Mouse (Mus musculus): ENCODE results near the gene Cyp2t4.

Cyp2t4 gene

DNA sequence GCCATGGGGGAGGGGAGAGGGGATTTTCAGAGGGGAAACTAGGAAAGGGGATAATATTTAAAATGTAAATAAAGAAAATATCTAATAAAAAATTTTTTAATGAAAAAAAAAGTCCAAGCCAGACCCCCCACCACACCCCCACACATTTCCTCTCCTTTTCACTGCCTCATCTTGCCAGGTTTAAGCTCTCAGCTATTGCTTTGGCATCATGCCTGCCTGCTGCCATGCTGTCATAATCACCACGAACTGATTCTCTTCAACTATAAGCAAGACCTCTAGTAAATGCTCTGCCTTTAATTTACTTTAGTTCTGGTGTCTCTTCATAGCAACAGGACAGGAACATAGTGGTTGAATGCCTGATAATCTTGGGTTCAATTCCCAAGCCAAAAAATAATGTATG is 29.0 kb downstream of the Cyp2t4 start:
- DNase-seq (ENCODE audit: low read depth, low spot score) = no peak

GRCm38 (mm10) chr7:27184964-27185363 is 31.4 kb downstream of the Cyp2t4 start:
- DNase-seq (ENCODE audit: low read depth, low spot score) = no peak

- DNase-seq (ENCODE audit: low read depth, low spot score) = no peak
Measured at GRCm38 (mm10) chr7:27185986-27186385, 32.5 kb downstream of the Cyp2t4 start.

GRCm38 (mm10) chr7:27189271-27189931 is 35.9 kb downstream of the Cyp2t4 start:
- DNase-seq (ENCODE audit: low read depth, low spot score) = no peak

DNA sequence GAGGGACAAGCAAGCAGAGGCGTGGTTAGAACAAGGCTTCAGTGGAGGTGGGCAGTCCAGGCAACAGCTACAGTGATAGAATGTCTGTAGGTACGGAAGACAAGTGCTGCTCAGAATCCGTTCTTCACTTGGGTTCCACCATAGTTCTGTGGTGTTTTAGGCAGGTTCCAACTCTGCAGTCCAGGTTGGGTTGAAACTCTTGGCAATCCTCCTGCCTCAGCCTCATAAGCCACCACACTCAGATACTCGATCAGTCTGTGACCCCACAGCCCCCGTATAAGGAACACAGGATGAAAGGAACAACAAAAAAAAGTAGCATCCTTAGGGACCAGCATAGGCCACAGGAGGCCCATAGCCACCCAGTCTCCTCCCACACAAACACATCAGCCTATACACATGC is 38.9 kb downstream of the Cyp2t4 start:
- no peak for DNase-seq (ENCODE audit: low read depth, low spot score)

DNA sequence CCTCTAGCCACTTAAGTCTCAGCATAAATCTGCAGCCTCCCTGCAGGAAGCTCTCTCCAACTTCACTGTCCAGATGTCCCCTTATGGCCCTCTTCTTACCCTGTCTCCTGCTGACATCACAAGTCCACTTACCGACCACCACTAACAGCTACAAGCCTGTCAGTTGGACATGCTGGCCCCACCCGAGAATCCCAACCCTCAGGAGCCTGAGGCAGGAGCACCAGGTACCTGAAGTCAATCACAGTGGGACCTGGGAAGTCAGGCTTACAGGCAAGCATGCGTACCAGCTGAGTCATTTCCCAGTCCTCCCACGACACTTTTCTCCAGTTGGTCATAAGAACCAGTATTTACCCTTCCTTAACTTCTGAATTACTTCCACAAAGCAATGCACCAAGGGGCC is 40.2 kb downstream of the Cyp2t4 start:
- DNase-seq (ENCODE audit: low read depth, low spot score) = no peak

- DNase-seq (ENCODE audit: low read depth, low spot score) = peak; percentile 97
Measured at GRCm38 (mm10) chr7:27195681-27196611, 42.4 kb downstream of the Cyp2t4 start, which contains the start of the genes BC024978 and Snrpa. Gene BC024978 (plus strand): TSS chr7:27195781. Gene Snrpa (minus strand): TSS chr7:27196271.

DNA sequence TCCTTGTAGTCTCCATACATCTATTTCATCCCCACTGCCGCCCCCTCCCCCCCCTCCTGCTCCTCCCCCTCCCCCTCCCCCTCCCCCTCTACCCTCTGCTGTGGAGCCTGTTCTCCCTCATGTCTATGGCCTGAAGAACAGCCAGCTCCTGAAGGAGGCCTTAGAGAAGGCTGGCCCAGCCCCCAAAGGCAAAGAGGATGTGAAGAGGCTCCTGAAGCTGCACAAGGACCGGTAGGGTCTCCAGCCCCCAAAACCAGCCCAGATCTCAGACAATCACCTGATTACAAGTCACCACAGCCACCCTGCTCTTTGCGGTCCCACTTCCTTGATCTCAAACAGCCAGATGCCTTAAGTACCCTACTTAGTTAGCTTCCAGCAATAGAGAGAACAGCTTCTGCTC is 43.6 kb downstream of the Cyp2t4 start:
- no peak for DNase-seq (ENCODE audit: low read depth, low spot score)

- DNase-seq (ENCODE audit: low read depth, low spot score) = no peak
Measured at GRCm38 (mm10) chr7:27197634-27198033, 44.1 kb downstream of the Cyp2t4 start.

- DNase-seq (ENCODE audit: low read depth, low spot score) = no peak
Measured at GRCm38 (mm10) chr7:27198355-27198754, 44.8 kb downstream of the Cyp2t4 start.

- DNase-seq (ENCODE audit: low read depth, low spot score) = no peak
Measured at GRCm38 (mm10) chr7:27198779-27199178, 45.3 kb downstream of the Cyp2t4 start.

GRCm38 (mm10) chr7:27203730-27204449 is 50.4 kb downstream of the Cyp2t4 start:
- no peak for DNase-seq (ENCODE audit: low read depth, low spot score)

Data from c-Kit-negative CD71-positive TER-119-positive erythroid progenitor cells, embryonic 14.5 days (primary cell).